Mouse (Mus musculus) kidney, adult 9 months (tissue): ENCODE results near the gene 2210407C18Rik.

Experiments
- DNase-seq: peaks from one replicate; pipeline ENCODE4 v3.0.0; 2022

The 2210407C18Rik gene

GRCm38 (mm10) chr11:58615975-58616374 lies at the start of gene 2210407C18Rik:
Gene 2210407C18Rik (minus strand): TSS chr11:58616075.
- DNase-seq, result no peak

GRCm38 (mm10) chr11:58658596-58658995 lies 42.7 kb upstream of the 2210407C18Rik start, which contains the start of gene Olfr322:
Gene Olfr322 (plus strand): TSS chr11:58658782.
- DNase-seq, result no peak

- DNase-seq, result no peak
These were observed 39.3 kb upstream of the 2210407C18Rik start for GRCm38 (mm10) chr11:58655151-58655550.

- DNase-seq, result no peak
These were observed 27.5 kb upstream of the 2210407C18Rik start for GRCm38 (mm10) chr11:58643350-58643749.

GRCm38 (mm10) chr11:58641638-58642358 lies 25.9 kb upstream of the 2210407C18Rik start:
- DNase-seq, result no peak

GRCm38 (mm10) chr11:58641057-58641456 lies 25.2 kb upstream of the 2210407C18Rik start:
- no peak for DNase-seq

GRCm38 (mm10) chr11:58640272-58640867 lies 24.5 kb upstream of the 2210407C18Rik start, which contains the start of gene Trim58:
Gene Trim58 (plus strand): TSS chr11:58640465.
- DNase-seq, result no peak

GRCm38 (mm10) chr11:58638176-58638701 lies 22.4 kb upstream of the 2210407C18Rik start:
- no peak for DNase-seq

GRCm38 (mm10) chr11:58636376-58636977 lies 20.6 kb upstream of the 2210407C18Rik start:
- DNase-seq, result peak; percentile 22

- DNase-seq, result no peak
These were observed 19.0 kb upstream of the 2210407C18Rik start for GRCm38 (mm10) chr11:58634878-58635277.

- DNase-seq, result no peak
These were observed 14.5 kb upstream of the 2210407C18Rik start, which contains the start of gene Olfr323 for GRCm38 (mm10) chr11:58630401-58630800. Gene Olfr323 (minus strand): TSS chr11:58630501.

- no peak for DNase-seq
These were observed 10.3 kb upstream of the 2210407C18Rik start for GRCm38 (mm10) chr11:58626146-58626545.

- no peak for DNase-seq
These were observed 2.9 kb upstream of the 2210407C18Rik start for GRCm38 (mm10) chr11:58618793-58619192.

- DNase-seq, result no peak
These were observed 2.5 kb upstream of the 2210407C18Rik start for GRCm38 (mm10) chr11:58618369-58618768.

- DNase-seq, result peak; percentile 35
These were observed 1.3 kb downstream of the 2210407C18Rik start for GRCm38 (mm10) chr11:58614526-58614925.

- no peak for DNase-seq
These were observed 2.5 kb downstream of the 2210407C18Rik start for GRCm38 (mm10) chr11:58613359-58613758.

GRCm38 (mm10) chr11:58607030-58607429 lies 8.8 kb downstream of the 2210407C18Rik start:
- peak; percentile 15 for DNase-seq

GRCm38 (mm10) chr11:58606177-58606919 lies 9.5 kb downstream of the 2210407C18Rik start:
- DNase-seq, result no peak

- DNase-seq, result no peak
These were observed 10.6 kb downstream of the 2210407C18Rik start for GRCm38 (mm10) chr11:58605228-58605627.

- peak; percentile 3 for DNase-seq
These were observed 11.2 kb downstream of the 2210407C18Rik start for GRCm38 (mm10) chr11:58604688-58605087.

- DNase-seq, result no peak
These were observed 12.9 kb downstream of the 2210407C18Rik start for GRCm38 (mm10) chr11:58602800-58603560.

GRCm38 (mm10) chr11:58602062-58602461 lies 13.8 kb downstream of the 2210407C18Rik start:
- DNase-seq, result no peak
